In genomic region chr11:114217245-114217757, GRCm38 (mm10) we compare ENCODE assay signal across 9 mouse cellular contexts.
DNase-seq lines count a peak whose midpoint lies in the region; ATAC-seq lines count a peak whose summit lies in the region.
"Had no signal": no experiment of that assay in that cellular context is flagged by ENCODE, and none has a peak within 500 bp of the region (broad histone marks: within the 10 kb centered on the region; RNA-seq: fewer than 3 reads in every experiment).

No protein-coding gene starts in this region.

- H3K4me3 ChIP-seq in heart, embryonic 11.5 days (ENCODE audit: low read depth, low read length) = peak overlapping the region; percentile 38
- peak overlapping the region; percentile 46 for H3K4me3 ChIP-seq in hindbrain, embryonic 10.5 days
- H3K4me3 ChIP-seq in midbrain, embryonic 11.5 days (ENCODE audit: low read depth, low read length) = peak overlapping the region; percentile 21; the same call in 1 of the 2 replicates

- H3K4me2 ChIP-seq in heart, embryonic 11.5 days = peak overlapping the region; percentile 61
- peak overlapping the region; percentile 44 for H3K4me2 ChIP-seq in midbrain, embryonic 11.5 days

- ATAC-seq in heart, embryonic 11.5 days (replicated peaks; ENCODE audit: insufficient number of reproducible peaks, low FRiP score, low TSS enrichment) = no peak
- peak; percentile 70 for ATAC-seq in midbrain, embryonic 11.5 days (ENCODE audit: low FRiP score)

- no peak for DNase-seq in heart, adult 11 months
- DNase-seq in WW6 (ENCODE audit: low read depth, low spot score) = peak; percentile 48
- DNase-seq in hindbrain, embryonic 10.5 days (ENCODE audit: low spot score) = peak; percentile 53
- peak; percentile 92 for DNase-seq in midbrain, embryonic 11.5 days (ENCODE audit: low spot score, missing footprints)
- DNase-seq in spleen, postnatal 10 days (ENCODE audit: low spot score in 2 of 2) = no peak
- DNase-seq in urinary bladder, adult 2 months (ENCODE audit: low spot score) = no peak
- no peak for DNase-seq in adrenal gland, postnatal 14 days
- DNase-seq: cerebellum, adult 9-10 months had no signal

- WGBS in heart, embryonic 11.5 days (ENCODE audit: insufficient replicate concordance) = 2% methylated on average over 15 of the region's 15 CpGs
- WGBS in hindbrain, embryonic 10.5 days = under 1% methylated on average over 15 of the region's 15 CpGs
- WGBS in midbrain, embryonic 11.5 days = 0% methylated on average over 15 of the region's 15 CpGs

- peak overlapping the region; percentile 39; the same call in 1 of the 2 replicates for H3K9ac ChIP-seq in heart, embryonic 11.5 days (ENCODE audit: low read depth, low read length)
- peak overlapping the region; percentile 42 for H3K9ac ChIP-seq in midbrain, embryonic 11.5 days (ENCODE audit: low read length)

- H3K27me3 ChIP-seq in heart, embryonic 11.5 days (ENCODE audit: control insufficient read depth, insufficient read depth, low read length) = no peaks in the 10 kb centered on the region
- H3K27me3 ChIP-seq in hindbrain, embryonic 10.5 days (ENCODE audit: insufficient read depth, poor library complexity, severe bottlenecking) = peaks cover 36% of the 10 kb centered on the region
- no peaks in the 10 kb centered on the region for H3K27me3 ChIP-seq in midbrain, embryonic 11.5 days (ENCODE audit: control insufficient read depth, insufficient read depth, low read length)

- H3K27ac ChIP-seq in heart, embryonic 11.5 days (ENCODE audit: low read depth, low read length) = no peak overlapping the region
- peak overlapping the region; percentile 59 for H3K27ac ChIP-seq in hindbrain, embryonic 10.5 days
- no peak overlapping the region for H3K27ac ChIP-seq in midbrain, embryonic 11.5 days (ENCODE audit: low read depth, low read length)

- H3K4me1 ChIP-seq in heart, embryonic 11.5 days (ENCODE audit: control insufficient read depth, insufficient read depth, low read length) = peaks cover 22% of the 10 kb centered on the region
- peaks cover 30% of the 10 kb centered on the region for H3K4me1 ChIP-seq in hindbrain, embryonic 10.5 days (replicated peaks)
- peaks cover 15% of the 10 kb centered on the region for H3K4me1 ChIP-seq in midbrain, embryonic 11.5 days (ENCODE audit: control insufficient read depth, insufficient read depth, low read length)

- no peaks in the 10 kb centered on the region for H3K36me3 ChIP-seq in heart, embryonic 11.5 days (ENCODE audit: control insufficient read depth, insufficient read depth, low read length)
- H3K36me3 ChIP-seq in hindbrain, embryonic 10.5 days = no peaks in the 10 kb centered on the region
- H3K36me3 ChIP-seq in midbrain, embryonic 11.5 days (ENCODE audit: control insufficient read depth, insufficient read depth, low read length) = no peaks in the 10 kb centered on the region

- no peaks in the 10 kb centered on the region for H3K9me3 ChIP-seq in heart, embryonic 11.5 days (replicated peaks; ENCODE audit: control insufficient read depth, low read length)
- H3K9me3 ChIP-seq in hindbrain, embryonic 10.5 days = no peaks in the 10 kb centered on the region
- no peaks in the 10 kb centered on the region for H3K9me3 ChIP-seq in midbrain, embryonic 11.5 days (ENCODE audit: control insufficient read depth, low read length)

Comparison
In these comparisons a context has a peak if more than half of its experiments do, and no peak if none do; other contexts are left out.
1. DNase-seq: peak in WW6 (single experiment), hindbrain, embryonic 10.5 days (single experiment) and midbrain, embryonic 11.5 days (single experiment); none in heart, adult 11 months (single experiment), spleen, postnatal 10 days (0 of 2), urinary bladder, adult 2 months (single experiment) and adrenal gland, postnatal 14 days (single experiment).
2. Peak in every context shown above with its lines, with median percentiles within 50 percentile points of each other: H3K4me3 ChIP-seq.